Mouse (Mus musculus): ENCODE results near the gene Isca1. TPM values are rescaled to one million over a fixed set of nuclear protein-coding genes. Genes with fewer than 3 reads are reported as not detected.
"Not testable (repeated sequence)": the region's sequence is repeated elsewhere in the genome, so short reads cannot be mapped to it uniquely, and the experiment has no call there.

Gene Isca1
- polyA plus RNA-seq, 1 experiment from 2014 or later: 135 TPM

DNA sequence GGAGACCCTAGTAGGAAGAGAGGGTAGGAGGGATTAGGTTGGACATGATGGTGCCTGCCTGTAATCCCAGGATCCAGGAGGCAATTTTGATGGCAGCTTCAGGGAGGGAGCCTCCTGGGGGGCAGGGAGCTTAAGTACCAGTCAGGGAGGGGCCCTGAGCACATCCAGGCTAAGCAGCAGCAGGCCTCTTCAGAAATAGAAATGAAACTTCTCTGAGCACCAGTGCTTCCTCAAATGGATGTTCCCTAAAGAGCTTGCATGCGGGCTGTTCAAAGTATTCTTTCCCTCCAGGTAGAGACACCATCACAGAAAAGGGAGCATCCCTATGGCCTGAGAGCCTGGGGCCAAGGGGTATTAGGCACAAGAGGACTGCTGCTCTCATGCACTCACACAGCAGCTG, 28.7 kb upstream of the Isca1 start:
- peaks cover 99% of the 10 kb centered on the region for H3K36me3 ChIP-seq (replicated peaks; ENCODE audit: insufficient read depth, low read length)
- no peaks in the 10 kb centered on the region for H3K27me3 ChIP-seq (ENCODE audit: insufficient read depth, low read length)
- no peak overlapping the region for H3K4me3 ChIP-seq (ENCODE audit: low read depth, low read length)
- H3K4me2 ChIP-seq (ENCODE audit: low read depth, low read length): no peak overlapping the region
- no peak overlapping the region for H3K9ac ChIP-seq (replicated peaks)
- DNase-seq (no peak), ATAC-seq (no peak)
- TF ChIP-seq CTCF (IDR thresholded peaks at IDR 0.05; ENCODE audit: low read depth): no peak
- H3K4me1 ChIP-seq (ENCODE audit: insufficient read depth): peaks cover 19% of the 10 kb centered on the region
- no peaks in the 10 kb centered on the region for H3K9me3 ChIP-seq (ENCODE audit: low read length)
- H3K27ac ChIP-seq (ENCODE audit: low read depth): peak overlapping the region; percentile 55; the same call in 1 of the 2 replicates
- WGBS (ENCODE audit: insufficient replicate concordance): 94% methylated on average over 1 of the region's 1 CpGs

DNA sequence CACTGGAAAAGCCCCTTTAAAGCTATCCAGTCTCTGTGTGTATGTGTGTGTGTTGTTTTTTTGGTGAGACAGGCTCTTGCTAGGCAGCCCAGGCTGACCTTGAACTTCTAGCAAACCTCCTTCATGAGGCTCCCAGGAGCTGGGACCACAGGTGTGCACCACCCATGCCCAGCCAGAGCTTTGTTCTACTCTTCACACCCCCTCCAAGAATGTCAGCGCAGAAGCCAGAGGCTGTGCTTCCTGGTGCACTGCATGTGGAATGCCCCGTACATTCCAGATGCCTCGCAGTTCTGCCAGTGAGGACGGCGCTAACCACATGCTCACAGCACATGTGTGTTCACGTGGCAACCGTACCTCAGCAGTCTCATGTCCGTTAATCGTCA, 26.8 kb upstream of the Isca1 start:
- Histone ChIP-seq H3K4me3 (ENCODE audit: low read depth, low read length) (no peak overlapping the region), H3K4me2 (ENCODE audit: low read depth, low read length) (peak overlapping the region; percentile 53), H3K9ac (replicated peaks) (peak overlapping the region; percentile 33), H3K27ac (ENCODE audit: low read depth) (peak overlapping the region; percentile 93), H3K4me1 (ENCODE audit: insufficient read depth) (peaks cover 19% of the 10 kb centered on the region), H3K36me3 (replicated peaks; ENCODE audit: insufficient read depth, low read length) (peaks cover 99% of the 10 kb centered on the region), H3K27me3 (ENCODE audit: insufficient read depth, low read length) (no peaks in the 10 kb centered on the region), H3K9me3 (ENCODE audit: low read length) (no peaks in the 10 kb centered on the region)
- TF ChIP-seq EP300 (IDR thresholded peaks at IDR 0.05; ENCODE audit: low read depth): no peak
- no peak for TF ChIP-seq CTCF (IDR thresholded peaks at IDR 0.05; ENCODE audit: low read depth)
- 88% methylated on average over 9 of the region's 9 CpGs for WGBS (ENCODE audit: insufficient replicate concordance)
- DNase-seq (no peak), ATAC-seq (no peak)

DNA sequence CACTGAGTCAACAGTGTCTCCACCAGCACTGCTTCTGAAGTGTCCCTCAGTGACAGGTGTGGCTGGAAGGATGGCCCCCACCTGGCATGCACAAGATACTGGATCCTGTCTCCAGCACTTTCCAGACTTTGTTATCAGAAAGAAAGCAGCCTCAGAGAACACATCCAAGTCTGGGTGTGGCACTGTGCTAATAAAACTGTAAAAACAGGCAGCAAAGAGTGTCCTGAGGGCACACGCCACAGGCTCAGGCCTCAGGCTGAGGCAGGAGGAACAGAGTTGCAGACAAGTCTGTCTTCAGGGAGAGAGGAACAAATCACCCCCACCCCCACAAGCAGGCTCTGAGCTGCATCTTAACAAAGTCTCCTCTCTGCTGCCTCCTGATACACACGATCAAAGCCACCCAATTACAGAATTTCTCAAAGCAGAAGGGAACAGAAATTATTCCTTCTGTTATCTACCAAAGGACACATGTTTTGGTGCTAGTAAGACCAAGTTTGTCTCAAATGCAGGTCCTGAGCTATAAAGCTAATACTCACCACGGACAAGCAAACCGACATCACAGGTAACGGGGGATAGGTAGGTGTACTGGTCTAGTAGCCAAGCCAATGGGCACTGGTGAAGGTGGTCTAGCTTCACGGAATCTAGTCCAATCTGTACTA, 26.3 kb upstream of the Isca1 start:
- H3K9ac ChIP-seq (replicated peaks): peak overlapping the region; percentile 33
- peak; percentile 96 for TF ChIP-seq EP300 (IDR thresholded peaks at IDR 0.05; ENCODE audit: low read depth)
- TF ChIP-seq CTCF (IDR thresholded peaks at IDR 0.05; ENCODE audit: low read depth): peak; percentile 18; the same call in 1 of the 2 replicates
- peaks cover 99% of the 10 kb centered on the region for H3K36me3 ChIP-seq (replicated peaks; ENCODE audit: insufficient read depth, low read length)
- peaks cover 19% of the 10 kb centered on the region for H3K4me1 ChIP-seq (ENCODE audit: insufficient read depth)
- peak; percentile 96 for ATAC-seq
- peak; percentile 60 for DNase-seq
- no peaks in the 10 kb centered on the region for H3K27me3 ChIP-seq (ENCODE audit: insufficient read depth, low read length)
- peak overlapping the region; percentile 53 for H3K4me2 ChIP-seq (ENCODE audit: low read depth, low read length)
- H3K9me3 ChIP-seq (ENCODE audit: low read length): no peaks in the 10 kb centered on the region
- H3K27ac ChIP-seq (ENCODE audit: low read depth): peak overlapping the region; percentile 93
- 59% methylated on average over 6 of the region's 6 CpGs for WGBS (ENCODE audit: insufficient replicate concordance)
- H3K4me3 ChIP-seq (ENCODE audit: low read depth, low read length): no peak overlapping the region

DNA sequence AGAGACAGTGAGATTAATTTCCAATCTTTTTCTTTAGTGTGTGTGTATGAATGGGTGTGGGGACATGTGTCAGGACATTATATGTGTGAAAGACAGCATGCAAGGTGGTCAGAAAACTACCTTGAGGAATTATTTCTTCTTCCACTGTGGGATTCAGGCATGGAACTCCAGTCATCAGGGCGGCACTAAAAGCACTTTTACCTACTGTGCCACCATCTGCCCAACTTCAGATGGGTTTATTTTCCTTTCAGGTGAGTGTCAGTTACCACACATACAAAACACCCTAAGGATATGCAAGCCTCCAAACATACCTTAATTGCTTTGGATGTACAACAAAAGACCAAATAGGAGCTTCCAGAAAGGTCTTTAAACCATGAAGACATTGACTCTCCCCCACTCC, 25.2 kb upstream of the Isca1 start:
- 84% methylated on average over 1 of the region's 1 CpGs for WGBS (ENCODE audit: insufficient replicate concordance)
- H3K4me3 ChIP-seq (ENCODE audit: low read depth, low read length): no peak overlapping the region
- H3K4me1 ChIP-seq (ENCODE audit: insufficient read depth): peaks cover 19% of the 10 kb centered on the region
- H3K27ac ChIP-seq (ENCODE audit: low read depth): peak overlapping the region; percentile 93
- H3K36me3 ChIP-seq (replicated peaks; ENCODE audit: insufficient read depth, low read length): peaks cover 99% of the 10 kb centered on the region
- no peak overlapping the region; the same call in 1 of the 2 replicates for H3K9ac ChIP-seq (replicated peaks)
- DNase-seq: no peak
- H3K27me3 ChIP-seq (ENCODE audit: insufficient read depth, low read length): no peaks in the 10 kb centered on the region
- no peaks in the 10 kb centered on the region for H3K9me3 ChIP-seq (ENCODE audit: low read length)
- no peak for ATAC-seq
- H3K4me2 ChIP-seq (ENCODE audit: low read depth, low read length): no peak overlapping the region
- TF ChIP-seq EP300 (IDR thresholded peaks at IDR 0.05; ENCODE audit: low read depth) (no peak), CTCF (IDR thresholded peaks at IDR 0.05; ENCODE audit: low read depth) (no peak)

DNA sequence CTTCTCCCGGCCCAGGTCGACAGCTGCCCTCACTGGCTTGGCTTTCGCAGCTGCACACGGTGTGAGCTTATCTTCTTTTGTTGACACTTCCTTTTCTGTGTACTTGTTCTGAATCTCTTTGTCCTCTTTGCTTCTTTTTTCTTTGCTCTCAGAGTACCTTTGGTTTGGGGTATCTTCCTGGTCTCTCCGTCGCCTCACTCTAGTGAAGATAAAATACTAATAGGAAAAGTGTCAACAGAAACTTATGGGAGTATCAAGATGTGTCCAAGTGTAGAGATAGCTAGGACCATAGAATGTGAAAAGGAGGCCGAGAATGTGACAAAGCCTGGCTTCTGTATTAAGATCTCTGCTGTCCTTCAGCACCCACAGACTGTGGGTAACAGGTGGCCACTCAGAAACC, 12.5 kb upstream of the Isca1 start, which contains the start of gene Gm49354:
Gene Gm49354, minus strand, starts transcription at position 101 of the 400 bp plus-strand sequence.
- no peaks in the 10 kb centered on the region for H3K4me1 ChIP-seq (ENCODE audit: insufficient read depth)
- no peak for TF ChIP-seq CTCF (IDR thresholded peaks at IDR 0.05; ENCODE audit: low read depth)
- no peak for TF ChIP-seq EP300 (IDR thresholded peaks at IDR 0.05; ENCODE audit: low read depth)
- no peak within 1 kb of the TSS for H3K9ac ChIP-seq (replicated peaks)
- H3K4me2 ChIP-seq (ENCODE audit: low read depth, low read length): no peak within 1 kb of the TSS
- no peak within 1 kb of the TSS for H3K4me3 ChIP-seq (ENCODE audit: low read depth, low read length)
- ATAC-seq (no peak), DNase-seq (no peak)
- 69% methylated on average over 7 of the region's 7 CpGs for WGBS (ENCODE audit: insufficient replicate concordance)
- no peak within 1 kb of the TSS for H3K27ac ChIP-seq (ENCODE audit: low read depth)
- H3K36me3 ChIP-seq (replicated peaks; ENCODE audit: insufficient read depth, low read length): peaks cover 95% of the 10 kb centered on the region
- H3K27me3 ChIP-seq (ENCODE audit: insufficient read depth, low read length): no peaks in the 10 kb centered on the region
- H3K9me3 ChIP-seq (ENCODE audit: low read length): no peaks in the 10 kb centered on the region

DNA sequence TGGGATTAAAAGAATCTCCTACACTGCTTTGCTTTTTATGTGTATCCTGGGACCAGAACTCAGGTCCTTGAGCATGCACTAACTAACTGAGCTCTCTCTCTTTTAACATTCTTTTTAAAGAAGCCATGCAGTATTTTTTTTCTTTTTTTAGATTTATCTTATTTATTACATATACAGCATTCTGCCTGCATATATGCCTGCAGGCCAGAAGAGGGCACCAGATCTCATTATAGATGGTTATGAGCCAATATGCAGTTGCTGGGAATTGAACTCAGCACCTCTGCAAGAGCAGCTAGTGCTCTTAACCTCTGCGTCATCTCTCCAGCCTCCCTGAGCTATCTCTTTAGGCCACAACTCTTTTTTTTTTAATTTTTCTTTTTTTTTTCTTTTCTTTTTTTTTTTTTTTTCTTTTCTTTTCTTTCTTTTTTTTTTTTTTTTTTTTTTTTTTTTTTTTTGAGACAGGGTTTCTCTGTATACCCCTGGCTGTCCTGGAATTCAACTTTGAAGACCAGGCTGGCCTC, 10.2 kb upstream of the Isca1 start:
- not testable (repeated sequence) for DNase-seq; H3K4me2 ChIP-seq (ENCODE audit: low read depth, low read length); H3K4me1 ChIP-seq (ENCODE audit: insufficient read depth); H3K9ac ChIP-seq (replicated peaks); H3K27ac ChIP-seq (ENCODE audit: low read depth); H3K27me3 ChIP-seq (ENCODE audit: insufficient read depth, low read length); H3K9me3 ChIP-seq (ENCODE audit: low read length); H3K4me3 ChIP-seq (ENCODE audit: low read depth, low read length); ATAC-seq
- H3K36me3 ChIP-seq (replicated peaks; ENCODE audit: insufficient read depth, low read length): peaks cover 95% of the 10 kb centered on the region
- WGBS (ENCODE audit: insufficient replicate concordance): 90% methylated on average over 1 of the region's 1 CpGs
- TF ChIP-seq CTCF (IDR thresholded peaks at IDR 0.05; ENCODE audit: low read depth): peak; percentile 53

All from liver, postnatal 0 days (tissue).